Mouse (Mus musculus) erythroblast, embryonic 14.5 days (primary cell): ENCODE results near the gene Vmn1r7.

Experiments used
- GATA1 ChIP-seq: IDR thresholded peaks from 2 replicates; pipeline ENCODE4 v1.6.1; 2012; ENCODE audit warnings: low read length, inconsistent platforms, mixed read lengths
- TAL1 ChIP-seq: IDR thresholded peaks from 3 replicates; pipeline ENCODE4 v1.6.1; 2012; ENCODE audit warnings: low read length, inconsistent platforms, mixed read lengths

GRCm38 (mm10) chr6:57031984-57032383, 6.9 kb upstream of the Vmn1r7 start, which contains the start of gene Vmn1r8:
- TF ChIP-seq TAL1, result no peak
- TF ChIP-seq GATA1, result no peak
